Mouse (Mus musculus) frontal cortex, postnatal 14 days (tissue): Measurements from ENCODE around the gene Nhp2.
A peak's percentile ranks its signal among the peaks of the same experiment; 100 is the strongest.

ENCODE experiments used
- DNase-seq, 2 experiments: peaks; one replicate each; pipeline ENCODE4 v3.0.0; 2022; ENCODE audit warnings: low spot score in 2 of 2

Nhp2 gene

DNA sequence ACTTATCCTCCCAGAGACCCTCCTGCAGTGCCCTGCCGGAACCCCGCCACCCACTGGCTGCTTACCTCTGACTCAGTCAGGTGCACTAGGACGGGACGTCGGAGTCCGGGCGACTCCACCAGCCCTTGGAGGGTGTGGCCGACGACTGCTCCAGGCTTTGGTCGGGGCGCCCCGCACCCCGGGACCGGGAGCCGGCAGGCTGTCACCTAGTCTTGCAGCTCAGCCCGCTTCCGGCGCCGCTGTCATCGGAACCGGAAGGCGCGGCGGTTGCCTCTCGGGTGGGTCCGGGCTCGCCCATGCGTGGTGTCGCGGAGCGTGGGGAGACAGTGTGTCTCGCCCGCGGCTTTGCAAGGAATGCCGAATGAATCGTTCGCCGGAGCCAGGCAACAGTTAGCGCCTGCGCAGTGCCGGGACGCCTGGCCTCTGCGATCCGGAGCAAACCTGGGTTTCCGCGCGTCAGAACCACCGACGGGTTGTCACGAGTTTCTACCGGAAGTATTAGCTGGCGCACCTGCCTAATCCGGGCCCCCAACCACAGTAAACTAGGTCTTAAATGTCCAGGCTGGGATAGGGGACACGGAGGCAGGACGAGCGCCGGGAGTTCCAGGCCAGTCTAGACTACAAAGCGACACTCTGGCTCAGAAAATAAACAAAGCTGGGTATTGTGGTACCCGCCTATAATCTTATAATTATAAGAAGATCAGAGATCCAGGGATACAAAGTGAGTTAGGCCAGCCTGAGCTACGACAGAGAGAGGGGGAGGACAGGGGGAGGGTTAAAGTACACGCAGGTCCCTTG, 16.2 kb downstream of the Nhp2 start, which contains the start of gene Rmnd5b:
TSS of gene Rmnd5b (minus strand) at position 372 of the 798 bp plus-strand sequence.
- peak; percentile 93 to 94 for DNase-seq

DNA sequence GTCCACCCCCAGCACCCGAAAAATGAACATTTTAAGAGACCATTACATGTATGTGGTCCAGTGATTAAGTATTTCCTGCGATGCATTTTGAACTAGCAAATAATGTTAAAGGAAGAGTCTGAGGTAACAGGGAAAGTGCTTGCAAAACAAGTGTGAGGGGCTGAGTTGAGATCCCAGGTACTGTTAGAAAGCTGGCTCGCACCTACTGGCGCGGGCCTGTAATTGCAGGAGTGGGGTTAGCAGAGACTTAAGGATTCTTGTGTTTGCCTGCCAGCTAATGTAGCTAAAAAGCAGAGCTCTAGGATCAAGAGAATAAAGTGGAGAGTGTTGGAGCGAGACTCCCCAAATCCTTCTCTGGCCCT, 16.8 kb downstream of the Nhp2 start:
- peak in 1 of 2 experiments; percentile 57 for DNase-seq

DNA sequence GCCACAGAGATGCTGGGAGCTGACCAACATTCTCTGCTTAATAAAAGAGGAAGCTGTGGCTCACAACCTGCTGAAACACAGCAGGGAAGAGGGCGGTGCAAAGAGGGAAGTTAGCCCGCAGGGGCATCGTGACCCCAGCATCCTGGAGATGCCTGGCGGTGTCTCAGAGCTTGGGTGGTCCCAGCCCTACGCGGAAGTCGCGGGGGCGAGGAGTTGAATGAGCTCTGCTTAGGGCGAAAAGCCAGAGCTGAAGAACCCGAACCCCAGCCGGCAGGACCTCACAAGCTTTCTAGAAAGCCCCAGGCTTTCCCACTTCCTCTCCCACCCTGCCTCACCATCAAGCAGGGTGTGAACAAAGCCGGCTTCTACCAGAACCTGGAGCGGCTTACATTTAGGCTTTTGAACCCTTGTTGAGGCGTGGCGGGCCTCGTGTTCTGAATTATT, 18.5 kb downstream of the Nhp2 start:
- no peak for DNase-seq

DNA sequence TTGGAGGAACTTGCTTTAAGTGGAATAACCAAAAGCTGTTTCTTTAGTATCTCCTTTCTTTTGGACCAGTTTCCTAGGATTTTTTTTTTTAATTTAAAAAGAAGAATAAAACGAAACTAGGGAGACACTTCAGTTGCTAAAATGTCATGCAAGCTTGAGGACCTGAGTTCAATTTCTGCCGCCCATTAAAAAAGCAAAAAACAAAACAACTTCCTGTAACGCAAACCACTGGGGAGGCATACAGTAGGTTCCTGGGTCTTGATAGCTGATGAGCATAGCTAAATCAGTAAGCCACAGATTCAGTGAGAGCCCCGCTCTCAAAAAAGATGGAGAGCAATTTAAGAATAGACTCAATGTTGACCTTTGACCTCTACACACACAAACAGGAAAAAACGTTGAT, 19.0 kb downstream of the Nhp2 start:
- DNase-seq: no peak

DNA sequence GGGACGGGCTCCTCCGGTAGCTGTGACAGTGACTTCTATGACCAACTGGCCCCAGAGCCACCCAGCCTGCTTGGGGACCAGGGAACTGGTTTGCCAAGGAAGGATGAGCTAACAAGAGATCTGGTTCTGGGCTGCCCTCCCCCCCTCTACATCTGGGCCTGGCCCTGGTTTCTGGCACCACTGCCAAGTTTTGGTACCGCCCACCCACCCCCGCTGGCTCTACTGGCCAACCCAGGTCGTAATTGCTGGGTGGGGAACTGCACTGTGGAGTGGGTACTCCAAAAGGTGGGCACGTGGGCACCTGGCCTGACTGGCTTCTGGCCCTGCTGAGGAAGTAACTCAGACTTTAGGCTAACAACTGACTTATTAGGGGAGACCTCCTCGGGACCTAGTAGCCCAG, 21.2 kb downstream of the Nhp2 start:
- no peak for DNase-seq

DNA sequence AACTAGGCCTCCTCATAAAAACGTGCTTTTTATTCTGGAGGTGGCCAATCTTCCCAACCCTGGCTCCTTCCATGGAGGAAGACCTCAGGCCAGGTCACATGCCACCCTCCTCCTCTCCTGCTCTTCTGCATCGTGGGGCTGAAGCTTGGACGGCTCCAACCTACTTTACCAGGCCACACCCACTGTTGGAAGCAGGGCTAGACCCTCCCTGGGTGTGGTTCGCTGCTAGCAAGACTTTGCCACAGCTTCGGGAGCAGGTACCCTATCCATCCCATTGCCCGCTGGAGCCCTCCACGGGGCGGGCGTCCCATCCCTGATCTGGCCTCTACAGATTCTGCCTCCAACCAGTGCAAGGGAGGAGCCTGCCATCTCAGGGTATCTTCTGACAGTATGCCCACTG, 23.7 kb downstream of the Nhp2 start:
- no peak for DNase-seq

DNA sequence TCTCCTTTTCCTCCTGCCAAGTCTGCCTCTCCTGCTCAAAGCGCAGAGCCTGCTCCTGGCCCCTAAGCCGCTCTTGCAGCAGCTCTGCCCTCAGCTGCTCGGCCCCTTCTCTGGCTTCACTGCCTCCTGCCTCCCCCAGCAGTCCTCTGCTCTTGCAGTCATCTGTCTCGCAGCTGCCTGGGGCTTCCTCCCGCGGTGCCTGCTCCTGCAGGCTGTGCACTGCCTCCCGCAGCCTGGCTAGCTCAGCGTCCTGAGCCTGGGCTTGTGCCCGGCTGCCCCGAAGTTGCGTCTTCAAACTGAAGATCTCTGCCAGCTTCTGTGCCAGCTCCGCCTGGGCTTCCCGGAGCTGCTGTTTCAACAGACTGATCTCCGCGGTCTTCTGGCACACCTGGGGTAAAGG, 24.2 kb downstream of the Nhp2 start:
- DNase-seq: no peak

DNA sequence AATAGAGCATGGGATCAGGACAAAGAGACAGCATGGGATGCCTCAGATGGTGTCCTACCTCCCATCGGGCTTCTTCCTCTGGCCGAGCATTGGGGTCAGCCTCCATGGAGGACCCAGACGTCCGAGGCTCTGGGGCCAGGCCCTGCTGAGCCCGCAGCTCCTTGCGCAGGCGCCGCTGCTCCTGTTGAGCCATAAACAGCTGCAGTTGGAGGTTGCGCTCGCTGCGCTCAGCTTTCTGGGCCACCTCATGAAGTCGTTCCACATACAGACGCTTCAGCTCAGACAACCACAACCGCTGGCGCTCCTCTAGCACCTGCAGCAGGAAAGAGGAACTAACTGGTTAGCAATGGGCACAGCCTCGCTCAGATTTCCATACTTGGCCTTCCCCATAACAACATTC, 24.7 kb downstream of the Nhp2 start:
- no peak for DNase-seq

DNA sequence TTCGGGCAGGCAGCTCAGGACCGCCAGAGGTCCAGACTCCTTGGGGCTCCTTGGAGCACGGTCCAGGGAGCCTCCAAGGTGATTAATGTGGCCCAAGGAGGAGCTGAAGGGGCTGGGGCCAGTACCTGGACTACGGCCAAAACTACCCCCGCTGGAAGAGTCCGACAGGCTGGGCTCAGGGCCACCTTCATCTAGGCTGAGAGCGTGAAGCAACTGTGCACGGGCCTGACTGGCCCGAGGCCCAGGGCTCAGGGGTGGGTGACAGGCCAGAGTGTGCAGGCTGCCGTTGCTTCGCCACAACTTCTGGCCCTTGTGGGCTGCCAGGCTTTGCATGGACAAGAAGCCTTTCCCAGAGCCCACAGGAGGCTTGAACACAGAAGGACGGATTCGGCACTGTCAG, 25.8 kb downstream of the Nhp2 start:
- no peak for DNase-seq

DNA sequence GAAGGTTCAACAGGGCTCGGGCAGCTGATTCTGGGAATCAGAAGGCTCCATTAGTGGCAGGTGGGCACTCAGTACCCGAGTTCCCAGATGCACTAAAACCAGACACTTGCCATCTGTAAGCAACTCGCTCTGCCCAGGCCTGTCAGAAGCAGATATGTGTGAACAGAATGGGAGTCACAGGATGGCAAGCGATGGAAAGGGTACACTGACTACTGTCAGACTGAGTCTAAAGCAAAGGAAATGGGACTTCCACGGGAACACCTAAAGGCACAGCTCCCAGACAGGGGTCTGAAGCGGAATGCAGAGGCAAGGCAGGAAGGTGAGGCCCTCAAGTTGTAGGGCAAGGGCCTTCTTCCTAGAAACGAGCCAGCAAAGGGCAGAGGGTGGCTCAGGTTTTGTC, 26.7 kb downstream of the Nhp2 start:
- no peak for DNase-seq

DNA sequence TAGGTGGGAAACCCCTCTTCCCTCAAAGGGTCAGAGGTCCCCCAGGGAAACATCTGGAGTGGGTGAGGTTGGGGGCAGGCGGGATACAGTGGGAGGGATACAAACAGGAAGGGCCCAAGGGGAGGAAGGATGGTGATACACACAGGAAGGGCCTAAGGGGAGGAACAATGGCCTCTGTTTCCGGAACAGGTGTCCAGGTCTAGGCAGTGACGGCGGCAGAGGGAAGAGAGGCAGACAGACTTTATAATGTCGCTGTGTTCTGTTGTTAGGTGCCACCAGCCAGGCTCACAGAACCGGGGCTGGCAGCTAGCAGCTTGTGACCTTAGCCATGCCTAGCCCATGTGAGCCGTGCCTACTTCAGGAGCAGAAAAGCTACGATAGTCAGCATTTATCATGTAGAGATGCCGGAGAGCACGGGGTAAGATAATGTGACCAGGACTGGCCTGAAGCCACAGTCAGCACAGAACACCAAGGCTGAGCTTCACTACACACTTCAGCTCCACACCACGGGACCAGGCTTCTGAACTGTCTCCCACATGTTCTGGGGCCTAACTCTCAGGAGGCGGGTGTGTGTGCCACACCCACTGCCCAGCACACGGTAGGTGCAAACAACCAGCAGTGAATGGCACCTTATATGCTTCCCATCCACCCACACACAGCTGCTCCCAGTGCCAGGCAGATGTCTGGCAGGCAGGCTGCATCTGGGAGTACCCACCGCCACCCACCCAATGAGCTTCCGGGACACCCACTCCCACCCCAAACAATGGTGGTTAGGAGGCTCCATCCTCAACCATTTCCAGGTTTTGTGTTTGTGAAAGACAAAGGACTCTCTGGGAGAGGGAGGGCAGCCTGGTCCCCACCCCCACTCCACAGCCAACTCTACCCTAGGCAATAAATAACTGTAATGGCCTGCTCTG, 27.5 kb downstream of the Nhp2 start:
- no peak for DNase-seq

DNA sequence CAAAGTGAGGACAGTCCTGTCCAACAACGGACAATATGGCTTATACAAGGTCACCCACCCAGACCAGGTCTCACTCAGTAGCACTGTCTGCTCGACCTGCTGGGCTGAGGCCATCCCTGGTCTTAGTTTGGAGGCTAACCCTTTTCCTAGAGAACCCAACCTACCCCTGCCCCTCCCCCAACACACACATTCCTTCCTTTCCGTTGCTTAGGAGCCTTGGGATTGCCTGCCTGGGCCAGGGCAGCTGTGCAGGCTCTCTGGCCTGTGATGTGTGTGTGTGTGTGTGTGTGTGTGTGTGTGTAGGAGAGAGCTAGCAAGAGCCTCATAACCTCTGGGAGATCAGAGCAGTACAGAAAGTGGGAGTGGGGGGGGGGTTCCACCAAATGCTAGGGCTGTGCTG, 29.0 kb downstream of the Nhp2 start:
- no peak for DNase-seq

DNA sequence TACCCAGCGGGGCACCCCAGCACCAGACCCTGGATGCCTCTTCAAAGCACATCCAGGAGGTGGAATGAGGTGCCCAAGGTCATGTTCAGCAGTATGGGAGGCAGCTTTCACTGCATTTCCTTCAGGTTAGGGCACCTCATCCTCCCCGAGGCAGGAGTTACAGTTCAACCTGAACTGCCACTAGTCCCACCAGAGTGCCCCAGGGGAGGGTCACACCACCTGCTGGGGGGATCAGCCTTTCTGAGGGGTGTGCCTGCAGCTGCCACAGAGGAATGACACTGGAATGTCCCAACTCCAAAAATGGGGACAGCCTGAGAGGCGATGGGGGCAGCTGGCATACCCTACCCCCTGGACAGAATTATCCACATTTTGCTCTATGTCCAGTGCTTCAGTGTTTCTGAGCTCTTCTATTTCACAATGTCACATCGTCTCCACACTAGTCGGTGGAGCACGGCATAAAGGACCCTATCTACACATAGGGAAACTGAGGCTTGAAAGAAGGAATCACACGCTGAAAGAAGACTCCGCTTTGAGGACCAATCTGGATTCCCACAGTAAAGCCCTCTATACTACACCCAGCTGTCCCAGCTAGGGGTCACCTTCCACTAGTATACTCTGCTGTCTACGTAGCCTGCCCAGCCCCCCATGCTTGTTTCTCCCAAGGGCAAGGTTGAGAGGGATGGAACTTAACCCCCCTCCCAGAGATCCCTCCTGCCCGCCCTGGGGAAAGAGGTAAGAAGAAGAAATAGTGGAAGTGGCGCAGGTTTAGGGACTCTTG, 29.8 kb downstream of the Nhp2 start:
- DNase-seq: no peak

DNA sequence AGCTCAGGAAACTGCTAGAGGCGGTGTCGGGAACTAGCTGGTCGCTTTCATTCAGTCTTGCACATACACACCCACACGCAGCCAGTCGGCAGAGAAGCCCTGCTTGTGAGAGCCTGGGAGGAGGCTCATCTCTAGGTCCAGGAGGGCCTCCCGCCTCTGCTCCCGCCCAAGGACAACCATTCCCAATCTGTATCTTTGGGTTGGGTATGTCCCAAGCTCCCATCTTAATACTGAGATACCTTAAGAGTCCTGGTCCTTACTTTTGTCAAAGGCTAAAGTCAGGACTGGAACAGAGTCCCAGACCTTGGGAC, 30.3 kb downstream of the Nhp2 start:
- DNase-seq: no peak

DNA sequence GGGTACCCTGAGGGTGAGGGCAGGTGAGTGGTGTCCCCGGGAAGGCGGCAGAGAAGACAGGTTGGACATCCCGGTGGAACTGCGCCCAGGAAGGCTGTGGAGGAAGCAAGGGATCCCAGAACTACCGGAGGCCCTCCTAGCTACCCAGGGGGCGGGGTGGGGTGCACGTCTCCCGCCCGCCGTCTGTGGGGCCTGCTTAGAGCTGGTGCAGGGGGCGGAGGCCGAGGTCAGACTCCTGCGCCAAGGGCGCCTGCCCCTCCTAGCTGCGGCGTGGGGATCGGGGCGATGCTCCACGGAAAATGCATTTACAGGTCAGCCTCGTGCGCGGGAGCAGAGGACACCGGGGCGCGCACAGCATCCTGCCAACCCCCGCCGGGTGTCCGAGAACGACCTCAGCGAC, 30.7 kb downstream of the Nhp2 start:
- DNase-seq: no peak

DNA sequence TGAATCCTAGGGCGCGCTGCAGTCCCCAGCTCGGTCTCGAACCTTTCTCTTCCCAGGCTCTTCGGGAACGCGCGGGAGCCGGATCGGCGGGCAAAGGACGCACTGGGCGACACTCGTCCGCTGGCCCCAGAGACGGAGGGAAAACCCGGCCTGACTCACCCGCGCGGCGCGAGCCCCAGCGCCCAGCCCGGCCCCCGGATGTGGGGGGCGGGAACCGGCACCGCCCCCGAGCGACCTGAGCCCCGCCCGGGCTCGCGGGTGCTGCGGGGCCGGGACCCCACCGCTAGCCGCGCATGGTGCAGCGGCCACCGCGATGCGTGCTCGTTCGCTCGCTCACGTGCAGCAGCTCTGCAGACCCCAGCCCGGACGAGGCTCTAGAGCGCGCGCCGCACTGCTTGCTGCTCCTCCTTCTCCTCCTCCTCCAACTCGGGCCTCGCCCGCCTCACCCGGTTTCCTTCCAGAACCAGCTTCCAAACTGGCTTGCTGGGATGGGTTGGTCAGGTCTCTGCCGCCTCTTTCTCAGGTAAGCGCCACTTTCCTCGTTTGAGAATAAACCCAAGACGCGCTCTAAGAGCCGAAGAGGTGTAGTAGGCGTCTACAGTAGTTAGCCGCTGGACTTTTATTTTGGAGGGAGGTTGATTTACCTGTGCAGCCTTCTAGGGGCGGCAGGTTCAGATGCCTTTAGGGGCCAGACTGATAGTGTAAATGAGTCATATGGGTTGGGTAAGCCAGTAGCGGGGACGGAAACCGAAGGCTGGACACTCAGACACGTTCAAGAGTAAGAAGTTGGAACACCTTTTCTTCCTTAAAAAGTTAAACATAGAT, 31.4 kb downstream of the Nhp2 start, which contains the start of the genes N4bp3 and D930048N14Rik:
TSS of gene N4bp3 (minus strand) at position 152 of the 825 bp plus-strand sequence.
TSS of gene D930048N14Rik (plus strand) at position 264 of the 825 bp plus-strand sequence.
- DNase-seq: no peak

DNA sequence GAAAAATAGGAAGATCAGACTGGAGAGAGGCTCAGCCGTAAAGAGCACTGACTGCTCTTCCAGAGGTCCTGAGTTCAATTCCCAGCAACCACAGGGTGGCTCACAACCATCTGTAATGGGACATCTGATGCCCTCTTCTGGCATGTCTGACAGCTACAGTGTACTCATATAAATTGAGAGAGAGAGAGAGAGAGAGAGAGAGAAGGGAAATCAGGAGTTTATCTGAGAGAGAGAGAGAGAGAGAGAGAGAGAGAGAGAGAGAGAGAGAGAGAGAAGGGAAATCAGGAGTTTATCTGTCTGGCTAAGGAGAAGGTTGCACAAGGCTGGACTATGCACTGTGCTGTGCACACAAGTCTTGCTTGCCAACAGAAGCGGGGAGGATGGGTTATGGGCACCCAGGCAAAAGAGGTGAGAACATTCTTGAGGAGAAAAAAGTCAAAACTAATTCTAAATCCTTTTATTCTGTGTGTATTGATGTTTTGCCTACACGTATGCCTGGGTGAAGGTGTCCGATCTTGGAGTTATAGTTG, 33.4 kb downstream of the Nhp2 start:
- DNase-seq: no peak

DNA sequence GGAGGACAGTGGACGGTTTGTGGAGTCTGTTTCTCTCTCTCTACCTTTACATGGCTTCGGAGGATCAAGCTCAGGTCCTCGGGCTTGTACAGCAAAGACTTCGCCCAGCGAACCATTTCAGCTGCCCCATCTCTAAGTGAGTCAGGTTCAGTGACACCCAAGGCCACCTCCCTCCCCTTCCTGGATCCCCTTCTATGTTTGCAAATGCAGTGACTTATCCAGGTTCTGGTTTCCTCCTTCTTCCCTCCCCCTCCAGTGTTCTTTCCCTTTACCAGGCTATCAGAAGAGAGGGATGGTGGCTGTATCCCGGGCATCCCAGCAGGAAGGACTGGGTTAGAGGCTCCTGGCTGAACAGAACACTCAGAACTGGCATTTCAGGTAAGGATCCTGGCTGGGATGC, 34.2 kb downstream of the Nhp2 start:
- DNase-seq: no peak

DNA sequence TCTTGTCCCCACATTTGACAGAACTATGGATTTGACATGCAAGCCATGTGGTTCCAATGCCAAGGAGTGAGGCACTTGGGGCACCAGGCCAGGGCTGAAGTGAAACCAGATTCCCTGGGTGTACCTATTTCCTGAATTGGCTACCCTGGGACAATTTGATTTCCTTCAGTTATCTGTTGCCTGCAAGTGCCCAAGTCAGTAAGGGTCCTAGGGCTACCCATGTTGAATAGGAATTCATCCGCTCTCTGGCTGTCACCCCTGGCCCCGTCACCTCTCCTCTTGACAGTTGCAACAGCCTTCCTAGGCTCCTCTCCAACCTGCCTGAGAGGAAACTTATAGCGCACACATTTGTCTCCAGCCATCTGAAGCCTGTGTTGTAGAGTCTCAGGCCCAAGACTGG, 35.4 kb downstream of the Nhp2 start:
- DNase-seq: no peak

DNA sequence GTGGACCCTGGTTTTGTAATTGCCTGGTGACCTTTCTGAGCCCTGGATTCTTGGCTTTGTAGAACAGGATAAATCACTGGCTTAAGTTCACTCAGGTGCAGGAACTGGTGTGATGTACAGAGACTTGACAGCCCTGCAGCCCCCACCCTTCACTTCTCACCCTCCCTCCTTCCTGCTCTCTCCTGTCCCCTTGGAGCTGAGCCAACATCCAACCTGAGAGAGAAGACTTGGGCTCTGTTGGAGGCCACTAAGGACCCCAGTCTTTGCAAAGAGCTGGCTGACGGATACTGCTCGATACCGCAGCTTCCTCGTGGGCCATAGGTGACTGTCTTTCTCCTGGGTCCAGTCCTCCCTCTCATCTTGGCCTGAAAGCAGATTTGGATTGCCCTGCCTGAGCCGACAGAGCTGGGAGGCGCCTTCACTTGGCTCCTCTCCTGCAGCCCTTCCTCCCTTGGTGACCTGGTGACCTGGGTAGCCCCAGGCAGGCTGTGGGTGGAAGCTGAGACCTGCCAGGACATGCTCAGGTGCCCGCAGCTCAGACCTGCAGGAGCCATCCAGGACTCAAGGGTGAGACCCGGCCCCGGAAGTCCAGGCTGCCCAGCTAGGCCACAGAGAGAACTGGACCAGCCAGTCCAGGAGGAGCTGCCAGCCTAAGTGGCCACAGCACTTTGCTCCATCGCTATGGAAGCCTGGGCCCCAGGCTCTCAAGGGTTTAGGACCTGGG, 37.4 kb downstream of the Nhp2 start:
- DNase-seq: no peak
